Mouse (Mus musculus): ENCODE results near the gene Tgfbr3. TPM values are rescaled to one million over a fixed set of nuclear protein-coding genes. Genes with fewer than 3 reads are reported as not detected.

Tgfbr3 gene
- polyA plus RNA-seq, 1 experiment from 2014 or later = 4.3 TPM

GRCm38 (mm10) chr5:107116821-107117220 lies 172.6 kb downstream of the Tgfbr3 start:
- H3K27ac ChIP-seq (ENCODE audit: low read length) = no peak overlapping the region
- H3K9ac ChIP-seq (ENCODE audit: low read depth, low read length) = no peak overlapping the region
- no peaks in the 10 kb centered on the region for H3K9me3 ChIP-seq (replicated peaks; ENCODE audit: control insufficient read depth, low read length, poor library complexity, severe bottlenecking)
- H3K4me3 ChIP-seq (ENCODE audit: low read depth, low read length) = no peak overlapping the region
- 87% methylated on average over 3 of the region's 3 CpGs for WGBS
- no peaks in the 10 kb centered on the region for H3K36me3 ChIP-seq (ENCODE audit: control insufficient read depth, insufficient read depth, low read length)
- no peaks in the 10 kb centered on the region for H3K27me3 ChIP-seq (ENCODE audit: control insufficient read depth, insufficient read depth, low read depth, low read length)
- ATAC-seq = no peak
- no peak overlapping the region for H3K4me2 ChIP-seq (ENCODE audit: low read length)
- no peaks in the 10 kb centered on the region for H3K4me1 ChIP-seq (ENCODE audit: control insufficient read depth, insufficient read depth, low read length)

GRCm38 (mm10) chr5:107112656-107113275 lies 176.7 kb downstream of the Tgfbr3 start:
- Histone ChIP-seq H3K27ac (ENCODE audit: low read length) (no peak overlapping the region), H3K4me3 (ENCODE audit: low read depth, low read length) (no peak overlapping the region), H3K27me3 (ENCODE audit: control insufficient read depth, insufficient read depth, low read depth, low read length) (no peaks in the 10 kb centered on the region), H3K9me3 (replicated peaks; ENCODE audit: control insufficient read depth, low read length, poor library complexity, severe bottlenecking) (no peaks in the 10 kb centered on the region), H3K9ac (ENCODE audit: low read depth, low read length) (no peak overlapping the region), H3K4me1 (ENCODE audit: control insufficient read depth, insufficient read depth, low read length) (peaks cover 8% of the 10 kb centered on the region), H3K36me3 (ENCODE audit: control insufficient read depth, insufficient read depth, low read length) (no peaks in the 10 kb centered on the region), H3K4me2 (ENCODE audit: low read length) (no peak overlapping the region)
- 83% methylated on average over 7 of the region's 7 CpGs for WGBS
- ATAC-seq = no peak

- H3K27ac ChIP-seq (ENCODE audit: low read length) = no peak overlapping the region
- H3K9me3 ChIP-seq (replicated peaks; ENCODE audit: control insufficient read depth, low read length, poor library complexity, severe bottlenecking) = no peaks in the 10 kb centered on the region
- WGBS = 71% methylated on average over 3 of the region's 3 CpGs
- no peak overlapping the region for H3K9ac ChIP-seq (ENCODE audit: low read depth, low read length)
- no peaks in the 10 kb centered on the region for H3K27me3 ChIP-seq (ENCODE audit: control insufficient read depth, insufficient read depth, low read depth, low read length)
- peaks cover 8% of the 10 kb centered on the region for H3K4me1 ChIP-seq (ENCODE audit: control insufficient read depth, insufficient read depth, low read length)
- no peak for ATAC-seq
- no peaks in the 10 kb centered on the region for H3K36me3 ChIP-seq (ENCODE audit: control insufficient read depth, insufficient read depth, low read length)
- no peak overlapping the region for H3K4me2 ChIP-seq (ENCODE audit: low read length)
- H3K4me3 ChIP-seq (ENCODE audit: low read depth, low read length) = no peak overlapping the region
Measured at GRCm38 (mm10) chr5:107111802-107112201, 177.6 kb downstream of the Tgfbr3 start.

- Histone ChIP-seq H3K9me3 (replicated peaks; ENCODE audit: control insufficient read depth, low read length, poor library complexity, severe bottlenecking) (no peaks in the 10 kb centered on the region), H3K4me1 (ENCODE audit: control insufficient read depth, insufficient read depth, low read length) (peaks cover 8% of the 10 kb centered on the region), H3K4me2 (ENCODE audit: low read length) (no peak overlapping the region), H3K9ac (ENCODE audit: low read depth, low read length) (no peak overlapping the region), H3K36me3 (ENCODE audit: control insufficient read depth, insufficient read depth, low read length) (no peaks in the 10 kb centered on the region), H3K27me3 (ENCODE audit: control insufficient read depth, insufficient read depth, low read depth, low read length) (no peaks in the 10 kb centered on the region), H3K4me3 (ENCODE audit: low read depth, low read length) (no peak overlapping the region), H3K27ac (ENCODE audit: low read length) (peak overlapping the region; percentile 29; the same call in 1 of the 2 replicates)
- ATAC-seq = peak; percentile 19; the same call in 1 of the 2 replicates
- WGBS = 25% methylated on average over 7 of the region's 7 CpGs
Measured at GRCm38 (mm10) chr5:107110880-107111520, 178.4 kb downstream of the Tgfbr3 start.

GRCm38 (mm10) chr5:107110089-107110879 lies 179.1 kb downstream of the Tgfbr3 start:
- Histone ChIP-seq H3K4me2 (ENCODE audit: low read length) (no peak overlapping the region), H3K4me1 (ENCODE audit: control insufficient read depth, insufficient read depth, low read length) (peaks cover 8% of the 10 kb centered on the region), H3K27me3 (ENCODE audit: control insufficient read depth, insufficient read depth, low read depth, low read length) (no peaks in the 10 kb centered on the region), H3K27ac (ENCODE audit: low read length) (peak overlapping the region; percentile 29; the same call in 1 of the 2 replicates), H3K9ac (ENCODE audit: low read depth, low read length) (no peak overlapping the region), H3K36me3 (ENCODE audit: control insufficient read depth, insufficient read depth, low read length) (no peaks in the 10 kb centered on the region), H3K9me3 (replicated peaks; ENCODE audit: control insufficient read depth, low read length, poor library complexity, severe bottlenecking) (no peaks in the 10 kb centered on the region), H3K4me3 (ENCODE audit: low read depth, low read length) (no peak overlapping the region)
- peak; percentile 37 for ATAC-seq
- WGBS = 54% methylated on average over 13 of the region's 13 CpGs

- no peak overlapping the region for H3K4me2 ChIP-seq (ENCODE audit: low read length)
- H3K36me3 ChIP-seq (ENCODE audit: control insufficient read depth, insufficient read depth, low read length) = no peaks in the 10 kb centered on the region
- ATAC-seq = no peak
- H3K9me3 ChIP-seq (replicated peaks; ENCODE audit: control insufficient read depth, low read length, poor library complexity, severe bottlenecking) = no peaks in the 10 kb centered on the region
- peaks cover 8% of the 10 kb centered on the region for H3K4me1 ChIP-seq (ENCODE audit: control insufficient read depth, insufficient read depth, low read length)
- no peaks in the 10 kb centered on the region for H3K27me3 ChIP-seq (ENCODE audit: control insufficient read depth, insufficient read depth, low read depth, low read length)
- H3K27ac ChIP-seq (ENCODE audit: low read length) = no peak overlapping the region
- no peak overlapping the region for H3K9ac ChIP-seq (ENCODE audit: low read depth, low read length)
- H3K4me3 ChIP-seq (ENCODE audit: low read depth, low read length) = no peak overlapping the region
- 57% methylated on average over 15 of the region's 15 CpGs for WGBS
Measured at GRCm38 (mm10) chr5:107109416-107109815, 180.0 kb downstream of the Tgfbr3 start.

GRCm38 (mm10) chr5:107106793-107107192 lies 182.6 kb downstream of the Tgfbr3 start:
- no peak for ATAC-seq
- H3K36me3 ChIP-seq (ENCODE audit: control insufficient read depth, insufficient read depth, low read length) = no peaks in the 10 kb centered on the region
- H3K4me2 ChIP-seq (ENCODE audit: low read length) = no peak overlapping the region
- peaks cover 8% of the 10 kb centered on the region for H3K4me1 ChIP-seq (ENCODE audit: control insufficient read depth, insufficient read depth, low read length)
- no peak overlapping the region for H3K4me3 ChIP-seq (ENCODE audit: low read depth, low read length)
- H3K27ac ChIP-seq (ENCODE audit: low read length) = peak overlapping the region; percentile 4; the same call in 1 of the 2 replicates
- WGBS = 77% methylated on average over 12 of the region's 12 CpGs
- H3K9me3 ChIP-seq (replicated peaks; ENCODE audit: control insufficient read depth, low read length, poor library complexity, severe bottlenecking) = no peaks in the 10 kb centered on the region
- H3K27me3 ChIP-seq (ENCODE audit: control insufficient read depth, insufficient read depth, low read depth, low read length) = no peaks in the 10 kb centered on the region
- no peak overlapping the region for H3K9ac ChIP-seq (ENCODE audit: low read depth, low read length)

GRCm38 (mm10) chr5:107106139-107106538 lies 183.3 kb downstream of the Tgfbr3 start:
- H3K27me3 ChIP-seq (ENCODE audit: control insufficient read depth, insufficient read depth, low read depth, low read length) = no peaks in the 10 kb centered on the region
- no peaks in the 10 kb centered on the region for H3K36me3 ChIP-seq (ENCODE audit: control insufficient read depth, insufficient read depth, low read length)
- H3K4me2 ChIP-seq (ENCODE audit: low read length) = no peak overlapping the region
- H3K4me1 ChIP-seq (ENCODE audit: control insufficient read depth, insufficient read depth, low read length) = peaks cover 8% of the 10 kb centered on the region
- no peak overlapping the region for H3K4me3 ChIP-seq (ENCODE audit: low read depth, low read length)
- H3K9ac ChIP-seq (ENCODE audit: low read depth, low read length) = no peak overlapping the region
- 79% methylated on average over 2 of the region's 2 CpGs for WGBS
- no peak overlapping the region for H3K27ac ChIP-seq (ENCODE audit: low read length)
- no peak for ATAC-seq
- no peaks in the 10 kb centered on the region for H3K9me3 ChIP-seq (replicated peaks; ENCODE audit: control insufficient read depth, low read length, poor library complexity, severe bottlenecking)

- Histone ChIP-seq H3K9ac (ENCODE audit: low read depth, low read length) (no peak overlapping the region), H3K27ac (ENCODE audit: low read length) (no peak overlapping the region), H3K4me3 (ENCODE audit: low read depth, low read length) (no peak overlapping the region), H3K36me3 (ENCODE audit: control insufficient read depth, insufficient read depth, low read length) (no peaks in the 10 kb centered on the region), H3K4me2 (ENCODE audit: low read length) (no peak overlapping the region), H3K27me3 (ENCODE audit: control insufficient read depth, insufficient read depth, low read depth, low read length) (no peaks in the 10 kb centered on the region), H3K9me3 (replicated peaks; ENCODE audit: control insufficient read depth, low read length, poor library complexity, severe bottlenecking) (no peaks in the 10 kb centered on the region), H3K4me1 (ENCODE audit: control insufficient read depth, insufficient read depth, low read length) (no peaks in the 10 kb centered on the region)
- 90% methylated on average over 2 of the region's 2 CpGs for WGBS
- ATAC-seq = no peak
Measured at GRCm38 (mm10) chr5:107103591-107103990, 185.8 kb downstream of the Tgfbr3 start.

Measured in midbrain, embryonic 16.5 days (tissue).